Mouse (Mus musculus): ENCODE data around the gene Cyth1.

Cyth1 gene

DNA sequence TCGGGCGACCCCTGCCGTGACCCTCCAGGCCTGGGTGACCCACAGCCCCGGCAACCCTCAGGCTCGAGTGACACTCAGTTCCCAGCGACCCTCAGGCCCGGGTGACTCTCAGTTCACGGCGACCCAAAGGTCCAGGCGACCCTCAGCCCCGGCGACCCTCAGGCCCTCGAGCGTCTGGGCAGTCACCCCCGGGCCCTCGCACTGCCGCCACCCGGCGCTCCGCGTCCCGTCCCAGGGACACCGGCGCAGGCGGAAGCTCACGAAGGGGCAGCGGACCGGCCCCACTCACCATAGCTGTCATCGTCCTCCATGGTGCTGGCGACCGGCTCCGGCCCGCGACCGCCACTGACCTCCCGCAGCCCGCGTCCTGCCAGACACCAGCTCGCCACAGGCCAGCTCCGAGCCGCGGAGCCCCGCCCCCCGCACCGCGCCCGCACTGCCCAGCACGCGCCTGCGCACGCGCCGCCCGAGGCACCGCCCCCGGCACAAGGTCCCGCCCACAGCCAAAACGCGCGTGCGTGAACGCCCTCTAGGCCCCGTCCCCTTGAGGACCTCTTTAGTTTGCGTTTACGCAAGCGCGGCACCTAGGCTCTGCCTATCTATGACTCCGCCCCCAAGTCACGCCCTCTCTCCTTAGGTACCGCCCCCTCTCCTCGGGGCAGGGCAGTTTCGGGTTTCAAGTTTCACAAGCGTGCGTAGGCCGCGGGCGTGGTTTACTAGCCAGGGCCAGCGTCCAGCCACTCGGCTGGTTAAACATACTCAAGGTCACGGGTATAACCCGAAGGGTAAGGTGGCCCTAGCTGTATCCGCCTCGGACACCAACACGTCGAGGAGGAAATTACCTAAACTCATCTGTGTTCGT, at the start of gene Cyth1:
Gene Cyth1, minus strand, starts transcription at position 443 of the 862 bp plus-strand sequence.
- DNase-seq (ENCODE audit: low spot score in 2 of 2), result peak; percentile 99

DNA sequence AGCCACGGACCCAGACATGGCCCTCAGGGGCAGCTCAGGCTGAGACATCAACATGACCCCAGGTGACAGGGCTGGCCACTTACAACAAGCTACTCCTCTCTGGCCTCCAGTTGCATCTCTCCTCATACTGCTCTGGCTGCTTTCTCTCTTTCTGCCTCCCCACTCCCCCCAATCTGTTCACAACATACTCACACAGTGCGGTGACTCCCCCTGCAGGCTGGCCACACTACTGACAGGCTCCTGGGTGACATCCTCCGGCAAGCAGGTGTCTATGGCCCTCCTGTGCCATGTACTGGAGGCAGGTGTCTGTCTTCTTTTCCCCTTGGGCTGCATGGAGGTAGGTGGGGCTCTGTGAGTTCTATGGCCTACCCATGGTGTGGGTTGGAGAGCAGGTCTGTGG, 49.6 kb upstream of the Cyth1 start:
- DNase-seq (ENCODE audit: low spot score in 2 of 2), result no peak

DNA sequence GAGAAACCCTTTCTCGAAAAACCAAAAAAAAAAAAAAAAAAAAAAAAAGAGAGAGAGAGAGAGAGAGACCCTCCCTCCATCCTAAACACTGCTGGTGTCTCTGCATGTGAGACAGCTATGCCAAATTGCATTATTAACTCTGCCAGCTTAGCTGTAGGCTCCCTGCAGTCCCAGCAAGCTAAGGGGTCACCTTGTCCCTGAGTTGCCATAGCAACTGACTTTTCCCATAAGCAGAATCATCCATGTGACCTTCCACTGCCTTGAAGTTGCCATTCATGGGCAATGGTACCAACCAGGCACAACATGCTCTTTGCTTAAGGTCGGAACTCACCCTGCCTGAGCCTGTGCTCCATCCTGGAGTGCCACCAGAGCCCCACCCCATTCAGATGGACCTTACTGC, 46.6 kb upstream of the Cyth1 start:
- no peak for DNase-seq (ENCODE audit: low spot score in 2 of 2)

DNA sequence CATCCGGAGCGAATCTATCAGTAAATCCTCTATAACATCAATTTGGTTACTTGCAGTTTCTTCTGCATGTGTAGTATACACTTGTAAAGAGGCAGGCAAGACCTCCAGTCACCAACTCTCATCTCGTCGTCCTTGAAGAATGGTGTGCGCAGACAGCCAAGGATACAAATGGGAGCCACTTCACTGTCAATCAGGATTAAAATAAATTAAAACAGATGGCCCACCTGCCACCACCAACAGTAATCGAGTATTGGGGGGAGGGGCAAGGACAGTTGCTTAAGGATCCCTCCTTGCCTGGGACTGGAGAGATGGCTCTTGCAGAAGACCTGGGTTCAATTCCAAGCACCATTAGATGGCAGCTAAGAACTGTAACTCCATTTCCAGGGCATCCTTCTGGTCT, 44.3 kb upstream of the Cyth1 start:
- DNase-seq (ENCODE audit: low spot score in 2 of 2), result no peak

DNA sequence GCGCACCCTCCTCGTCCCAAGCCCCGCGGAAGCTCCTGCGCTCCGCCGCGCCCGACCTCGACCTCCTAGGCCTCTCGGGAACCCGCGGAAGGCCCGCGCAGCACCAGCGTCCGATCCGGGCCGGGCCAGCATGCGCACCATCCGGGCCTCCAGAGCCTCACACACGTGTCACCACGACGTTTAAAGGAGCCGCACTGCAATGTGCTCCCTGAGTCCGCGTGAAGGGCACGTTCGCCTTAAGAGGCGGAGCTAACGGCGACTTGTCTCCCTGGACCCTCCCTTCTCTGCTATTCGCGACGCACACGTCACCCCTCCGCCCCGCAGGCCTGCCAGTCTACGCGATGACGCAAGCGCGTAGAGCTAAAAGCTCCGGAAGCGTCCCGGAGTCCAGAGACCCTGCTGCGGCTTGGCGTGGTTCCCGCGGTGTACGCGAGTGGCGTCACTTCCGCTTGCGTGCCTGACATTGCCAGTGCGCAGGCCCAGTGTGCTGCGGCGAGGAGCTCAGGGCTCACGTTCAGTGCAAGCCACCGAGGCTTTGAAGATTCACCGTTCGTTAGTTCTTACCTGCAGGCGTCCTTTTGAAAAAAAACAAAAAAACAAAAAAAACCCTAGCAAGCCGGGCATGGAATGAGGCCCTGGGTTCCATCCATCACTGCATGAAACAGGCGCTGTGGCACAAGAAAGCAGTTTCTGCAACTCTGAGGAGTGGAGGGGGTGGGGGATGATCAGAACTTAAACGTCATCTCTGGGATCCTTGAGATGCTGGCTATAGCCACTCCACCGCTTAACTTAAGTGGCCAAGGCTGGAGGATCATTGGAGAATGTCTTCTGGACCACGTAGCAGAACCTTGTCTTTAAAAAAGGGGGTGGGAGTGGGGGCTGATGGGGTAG, 41.9 kb upstream of the Cyth1 start, which contains the start of gene Usp36:
Gene Usp36, minus strand, starts transcription at position 246 of the 891 bp plus-strand sequence.
- peak; percentile 93 to 97 for DNase-seq (ENCODE audit: low spot score in 2 of 2)

DNA sequence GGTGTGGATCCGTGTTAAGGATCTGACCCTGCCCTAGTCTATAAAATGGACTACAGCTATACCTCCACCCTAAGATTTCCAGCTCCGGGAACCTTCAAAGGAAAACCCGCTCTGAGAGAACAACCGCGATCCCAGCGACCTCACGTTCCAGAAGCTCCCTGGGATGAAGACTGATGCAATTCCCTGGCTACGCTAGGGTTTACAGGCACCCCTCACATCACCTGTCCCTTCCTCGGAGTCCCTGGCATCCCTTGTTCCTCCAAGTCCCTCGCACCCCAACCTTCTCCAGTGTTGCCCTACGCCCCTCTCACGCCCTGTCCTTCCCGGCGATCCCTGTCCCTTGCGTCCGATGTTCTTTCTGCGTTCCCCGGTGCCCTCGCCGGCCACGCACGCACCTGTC, 41.2 kb upstream of the Cyth1 start:
- DNase-seq (ENCODE audit: low spot score in 2 of 2), result no peak

DNA sequence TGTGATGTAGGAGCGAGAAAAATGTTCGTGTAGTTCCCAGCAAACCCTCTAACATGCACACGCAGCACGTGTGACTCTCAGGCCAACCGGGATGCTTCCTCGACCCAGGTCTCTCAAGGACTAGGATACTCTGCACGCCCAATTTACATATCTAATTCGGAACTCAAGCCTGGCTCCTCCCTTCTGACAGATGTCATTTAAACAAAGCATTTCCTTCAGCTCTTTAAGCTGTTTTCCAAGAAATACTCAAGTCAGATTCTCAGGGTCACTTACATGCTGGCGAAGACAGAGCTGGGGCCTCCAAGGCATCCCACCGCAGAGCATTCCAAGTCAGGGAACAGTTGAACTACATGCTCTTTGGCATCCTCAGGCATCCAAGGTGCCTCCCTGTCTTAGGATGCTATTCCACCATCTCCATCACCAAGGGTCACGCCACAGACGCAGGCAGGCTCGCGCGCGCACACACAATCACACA, 40.7 kb upstream of the Cyth1 start:
- DNase-seq (ENCODE audit: low spot score in 2 of 2), result no peak

DNA sequence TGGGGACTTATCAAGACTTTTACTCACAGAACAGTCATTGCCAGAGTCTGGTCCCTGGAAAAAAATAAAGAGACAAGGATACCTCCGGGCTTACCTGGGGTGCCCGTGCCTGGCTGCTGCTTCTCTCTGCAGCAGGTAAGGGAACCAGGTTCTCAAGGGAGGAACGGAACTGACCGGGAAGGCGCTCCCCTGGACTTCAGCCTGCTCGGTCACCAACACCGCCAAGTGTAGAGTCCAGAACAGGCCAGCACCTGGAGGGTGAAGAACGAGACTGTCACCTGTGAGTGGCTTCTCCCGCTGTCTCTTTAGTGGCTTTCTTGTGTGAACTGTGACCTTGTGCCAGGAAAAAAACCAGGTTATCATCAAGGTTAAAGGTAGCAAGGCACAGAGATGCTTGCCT, 39.2 kb upstream of the Cyth1 start:
- no peak for DNase-seq (ENCODE audit: low spot score in 2 of 2)

DNA sequence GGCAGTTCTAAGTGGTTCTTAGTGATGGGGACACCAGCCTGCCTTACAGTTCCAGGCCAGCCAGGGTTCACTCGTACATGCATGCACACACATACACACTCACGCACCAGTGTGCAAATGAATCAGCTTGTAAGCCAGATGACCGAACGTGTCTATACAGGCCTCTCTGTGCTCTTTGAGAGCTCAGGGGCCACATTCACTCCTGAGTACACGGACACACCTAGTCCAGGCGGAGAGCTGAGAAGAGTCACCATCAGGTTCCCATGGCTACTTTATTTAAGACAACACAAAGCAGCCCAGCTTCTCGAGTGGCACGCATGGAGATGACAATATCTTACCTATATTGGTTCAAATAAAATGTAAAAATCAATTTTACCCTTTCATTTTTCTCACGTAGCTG, 38.0 kb upstream of the Cyth1 start:
- DNase-seq (ENCODE audit: low spot score in 2 of 2), result no peak

DNA sequence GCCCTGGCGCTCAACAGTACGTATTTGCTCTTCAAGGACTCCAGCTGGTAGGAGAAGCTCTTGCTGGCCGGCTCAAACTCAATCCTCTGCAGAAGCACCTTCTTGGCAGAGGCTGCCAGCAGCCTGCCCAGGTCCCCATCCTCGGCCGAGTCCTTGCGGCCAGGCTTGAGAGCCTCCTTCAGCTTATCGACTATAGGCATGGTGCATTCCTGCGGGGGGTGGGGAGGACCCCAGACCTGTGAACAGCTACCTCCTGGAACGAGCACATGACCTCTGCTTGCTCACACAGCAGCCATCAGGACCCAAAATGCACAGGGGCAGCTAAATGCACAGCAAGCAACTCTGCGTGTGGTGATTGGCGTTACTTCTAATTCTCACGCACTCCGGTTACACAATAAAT, 37.4 kb upstream of the Cyth1 start:
- no peak for DNase-seq (ENCODE audit: low spot score in 2 of 2)

DNA sequence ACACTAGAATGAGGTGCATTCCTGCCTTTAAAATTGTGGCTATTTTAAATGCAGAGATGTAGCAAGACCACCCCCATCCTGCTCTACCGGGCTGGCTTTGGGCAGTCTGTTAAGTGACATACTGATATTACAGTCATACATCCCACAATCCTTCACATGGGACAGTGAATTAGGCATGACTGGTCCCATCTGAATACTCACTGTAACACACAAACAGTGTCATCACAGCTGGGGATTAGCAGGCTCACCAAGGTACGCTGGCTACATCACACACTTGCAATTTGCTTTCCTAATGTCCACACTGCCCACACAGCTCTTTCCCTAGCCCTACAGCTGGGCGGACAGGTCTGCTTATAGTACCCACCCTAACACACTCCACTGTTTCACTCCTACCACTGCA, 31.8 kb upstream of the Cyth1 start:
- DNase-seq (ENCODE audit: low spot score in 2 of 2), result no peak

DNA sequence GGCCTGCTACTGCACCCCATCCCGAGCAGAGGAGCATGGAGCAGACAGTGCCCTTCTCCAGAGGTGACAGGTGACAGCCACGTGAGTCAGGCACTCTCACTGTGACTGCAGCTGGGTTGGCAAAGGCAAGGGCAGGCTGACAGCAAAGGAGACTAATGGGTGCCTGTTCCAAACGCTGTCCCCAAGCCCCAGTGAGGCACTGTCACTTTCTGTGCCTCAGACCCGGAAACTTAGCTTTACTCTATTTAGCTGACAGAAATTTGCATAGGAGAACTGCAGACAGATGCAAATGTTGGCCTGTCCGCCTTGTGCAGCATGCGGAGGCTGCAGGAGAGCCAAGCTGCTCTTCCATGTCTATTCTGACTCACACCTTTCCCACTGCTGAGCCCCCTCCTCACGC, 27.9 kb upstream of the Cyth1 start:
- DNase-seq (ENCODE audit: low spot score in 2 of 2), result no peak

DNA sequence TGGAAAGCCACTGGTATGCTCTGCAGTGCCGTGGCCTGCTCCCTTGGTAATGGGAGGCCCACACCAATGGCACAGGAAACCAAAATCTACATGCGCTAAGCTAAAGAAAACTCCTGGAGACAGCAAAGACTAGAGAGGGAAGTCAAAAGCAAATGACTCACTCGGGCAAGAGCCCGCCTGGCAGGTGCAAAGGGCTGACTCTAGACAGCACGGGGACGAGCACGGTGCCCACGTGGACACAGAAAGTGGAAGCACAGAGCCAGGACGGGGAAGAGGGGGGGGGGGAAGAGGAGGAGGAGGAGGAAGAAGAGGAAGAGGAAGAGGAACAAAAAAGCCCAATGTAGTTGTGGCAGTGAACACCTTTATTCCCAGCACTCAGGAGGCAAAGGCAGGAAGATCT, 26.7 kb upstream of the Cyth1 start:
- no peak for DNase-seq (ENCODE audit: low spot score in 2 of 2)

DNA sequence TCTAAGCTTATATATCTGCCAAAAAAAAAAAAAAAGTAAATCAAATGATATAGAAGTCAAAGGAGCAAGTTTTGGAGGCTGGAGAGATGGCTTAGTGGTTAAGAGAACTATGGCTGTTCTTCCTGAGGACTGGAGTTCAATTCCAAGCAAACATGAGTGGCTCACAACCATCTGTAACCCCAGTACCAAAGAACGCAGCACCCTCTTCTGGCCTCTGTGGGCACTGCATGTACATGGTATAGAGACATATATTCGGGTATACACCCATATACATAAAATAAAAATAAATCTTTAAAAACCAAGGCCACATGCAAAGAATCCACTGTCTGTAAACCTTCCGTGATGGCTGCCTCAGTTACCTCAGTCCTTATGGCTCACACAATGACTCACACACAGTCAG, 21.4 kb upstream of the Cyth1 start:
- DNase-seq (ENCODE audit: low spot score in 2 of 2), result peak in 1 of 2 experiments; percentile 56

DNA sequence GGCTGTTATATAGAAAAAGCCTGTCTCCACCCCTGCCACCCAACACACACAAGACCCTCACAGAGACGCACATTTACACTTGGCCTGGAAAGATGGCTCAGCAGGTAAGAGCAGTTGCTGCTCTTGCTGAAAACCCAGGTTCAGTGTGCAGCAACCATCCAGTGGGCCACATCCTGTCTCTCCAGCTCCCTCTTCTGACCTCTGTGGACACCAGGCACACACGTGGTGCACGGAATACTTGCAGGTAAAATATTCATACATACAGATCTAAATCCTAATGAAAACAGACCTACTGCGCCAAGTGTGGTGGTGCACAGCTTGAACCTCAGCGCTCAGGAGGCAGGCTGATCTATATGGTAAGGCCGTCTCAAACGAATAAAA, 18.3 kb upstream of the Cyth1 start:
- no peak for DNase-seq (ENCODE audit: low spot score in 2 of 2)

DNA sequence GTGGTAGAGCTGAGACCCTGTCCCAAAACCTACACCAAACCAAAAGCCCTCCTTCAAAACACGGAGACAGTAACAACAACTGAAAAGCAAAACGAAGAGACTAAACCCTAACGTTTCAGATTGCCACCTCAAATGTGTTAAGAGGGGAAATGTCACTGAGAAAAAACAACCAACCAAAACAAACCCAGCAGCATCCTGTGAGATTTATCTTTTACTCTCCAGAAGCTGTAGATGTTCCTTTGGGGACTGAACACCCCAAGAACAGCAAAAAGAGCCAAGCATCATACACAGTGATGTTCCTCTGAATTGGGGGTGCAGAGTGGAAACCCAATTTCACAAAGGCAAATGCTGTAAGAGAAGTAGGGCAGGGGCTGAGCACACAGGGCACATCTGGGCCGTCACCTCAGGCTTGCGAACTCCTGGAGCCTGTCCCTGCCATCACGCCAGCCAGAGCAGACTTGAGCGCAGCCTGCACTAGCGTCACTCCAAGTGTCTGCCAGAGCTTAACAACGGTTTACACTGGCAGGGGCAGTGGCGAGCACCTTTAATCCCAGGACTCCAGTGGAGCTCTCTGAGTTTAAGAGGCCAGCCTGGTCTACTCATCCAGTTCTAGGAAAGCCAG, 17.8 kb upstream of the Cyth1 start:
- DNase-seq (ENCODE audit: low spot score in 2 of 2), result no peak

DNA sequence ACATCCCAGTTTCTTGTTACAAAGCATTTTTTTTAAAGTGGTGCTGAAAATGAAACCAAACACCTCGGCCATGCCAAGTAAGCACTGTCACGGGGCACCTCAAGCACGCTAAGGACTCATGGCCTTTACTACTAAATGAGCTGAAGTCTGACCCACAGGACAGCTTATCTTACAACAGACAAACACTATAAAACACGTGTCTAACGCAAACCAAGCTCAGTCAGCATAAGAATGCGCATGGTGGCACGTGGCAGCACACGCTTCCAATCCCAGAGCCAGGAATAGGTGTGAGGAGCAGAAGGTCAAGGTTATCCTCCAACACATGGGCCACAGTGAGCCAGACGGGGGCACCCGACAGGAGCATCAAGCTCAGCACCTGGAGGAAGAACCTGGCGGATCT, 17.2 kb upstream of the Cyth1 start:
- no peak for DNase-seq (ENCODE audit: low spot score in 2 of 2)

DNA sequence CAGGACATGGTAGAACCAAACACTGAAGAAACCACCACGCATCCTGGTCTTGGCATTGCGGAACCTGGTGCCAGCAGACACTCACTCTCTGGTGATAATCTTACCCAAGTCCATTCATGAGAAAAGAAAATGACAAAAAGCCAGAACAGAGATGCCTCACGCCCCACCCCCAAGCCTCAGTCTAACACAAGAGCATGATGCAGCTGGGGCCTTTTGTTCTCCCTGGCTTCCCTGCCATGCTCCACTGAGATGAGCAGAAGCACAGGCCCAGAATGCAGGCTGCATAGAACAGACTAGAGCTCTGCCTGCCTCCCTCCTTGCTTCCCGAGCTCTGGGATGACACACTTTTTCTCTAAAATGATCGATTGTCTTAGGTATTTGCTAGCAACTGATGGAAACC, 14.8 kb upstream of the Cyth1 start:
- DNase-seq (ENCODE audit: low spot score in 2 of 2), result no peak

DNA sequence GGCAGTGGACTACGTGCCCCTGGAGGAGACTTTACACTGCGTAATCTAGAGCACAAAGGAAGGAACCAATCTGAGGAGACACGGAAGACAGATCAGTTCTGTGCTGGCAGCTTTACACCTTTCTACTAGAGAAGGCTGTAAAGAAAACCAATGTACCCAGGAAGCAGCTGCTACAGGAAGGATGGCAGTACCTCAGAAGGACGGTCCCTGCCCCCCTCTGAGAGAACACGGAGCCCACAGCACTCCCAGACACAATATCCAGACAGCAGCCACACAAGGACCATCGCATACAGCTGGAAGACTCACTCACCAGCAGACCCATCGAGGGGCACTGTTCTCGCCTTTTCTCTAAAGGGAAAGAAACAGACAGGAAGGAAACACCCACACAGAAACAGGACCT, 11.7 kb upstream of the Cyth1 start:
- no peak for DNase-seq (ENCODE audit: low spot score in 2 of 2)

DNA sequence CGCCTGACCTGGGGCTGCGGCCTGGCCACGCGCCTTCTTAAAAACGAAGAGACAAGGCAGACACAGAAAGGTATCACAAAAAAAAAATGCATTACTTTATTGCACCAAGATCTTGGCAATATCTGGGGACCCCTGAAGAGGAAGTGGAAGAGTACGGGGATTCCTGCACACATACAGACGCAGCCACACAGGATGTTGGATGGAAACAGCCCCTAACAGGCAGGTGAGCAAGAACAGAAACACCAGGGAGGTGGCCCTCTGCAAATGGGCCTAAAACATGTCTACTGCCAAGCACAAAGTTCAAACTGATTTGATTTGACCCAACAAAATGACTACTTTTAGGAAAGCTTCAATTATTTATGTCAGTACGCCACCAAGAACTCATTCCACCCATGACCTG, 11.2 kb upstream of the Cyth1 start:
- DNase-seq (ENCODE audit: low spot score in 2 of 2), result no peak

DNA sequence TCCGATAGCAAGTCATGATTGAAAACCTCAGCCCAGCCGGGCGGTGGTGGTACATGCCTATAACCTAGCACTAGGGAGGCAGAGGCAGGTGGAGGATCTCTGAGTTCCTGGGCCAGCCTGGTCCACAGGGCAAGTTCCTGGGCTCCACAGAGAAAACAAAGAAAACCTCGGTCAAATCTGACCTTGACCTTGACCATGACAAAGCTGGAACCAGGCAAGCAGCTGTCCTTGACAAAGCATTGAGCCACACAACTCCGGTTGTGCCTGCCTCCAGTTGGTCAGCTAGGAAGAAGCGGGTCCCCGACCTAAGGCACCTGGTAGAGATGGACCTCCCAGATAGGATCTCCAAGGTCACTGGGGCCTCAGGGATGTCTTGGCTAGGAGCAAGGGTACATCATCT, 8.0 kb upstream of the Cyth1 start:
- DNase-seq (ENCODE audit: low spot score in 2 of 2), result no peak
